Mouse (Mus musculus): ENCODE data around the gene Pkn2. TPM values are rescaled to one million over a fixed set of nuclear protein-coding genes. Genes with fewer than 3 reads are reported as not detected.

Pkn2 gene
- total and polyA plus RNA-seq, 2 experiments from 2014 or later = 23.6 to 25.3 TPM

GRCm38 (mm10) chr3:142749131-142749530 lies 132.7 kb downstream of the Pkn2 start:
- no peaks in the 10 kb centered on the region for H3K36me3 ChIP-seq (ENCODE audit: insufficient read depth, low read length)
- no peak overlapping the region for H3K4me3 ChIP-seq (ENCODE audit: low read length)
- TF ChIP-seq CTCF (IDR thresholded peaks at IDR 0.05; ENCODE audit: low read depth) = no peak
- DNase-seq (ENCODE audit: low spot score) (no peak), ATAC-seq (no peak)
- H3K4me2 ChIP-seq (ENCODE audit: low read depth, low read length) = no peak overlapping the region
- H3K9ac ChIP-seq (replicated peaks; ENCODE audit: low read length) = no peak overlapping the region
- no peaks in the 10 kb centered on the region for H3K4me1 ChIP-seq (ENCODE audit: insufficient read depth, low read length)
- no peak overlapping the region for H3K27ac ChIP-seq
- no peaks in the 10 kb centered on the region for H3K27me3 ChIP-seq (ENCODE audit: insufficient read depth, low read length)
- no peaks in the 10 kb centered on the region for H3K9me3 ChIP-seq (ENCODE audit: low read length)
- WGBS = 87% methylated on average over 16 of the region's 16 CpGs

GRCm38 (mm10) chr3:142747673-142748072 lies 134.1 kb downstream of the Pkn2 start:
- H3K4me2 ChIP-seq (ENCODE audit: low read depth, low read length) = no peak overlapping the region
- no peaks in the 10 kb centered on the region for H3K27me3 ChIP-seq (ENCODE audit: insufficient read depth, low read length)
- TF ChIP-seq CTCF (IDR thresholded peaks at IDR 0.05; ENCODE audit: low read depth) = no peak
- no peak overlapping the region for H3K27ac ChIP-seq
- no peaks in the 10 kb centered on the region for H3K9me3 ChIP-seq (ENCODE audit: low read length)
- H3K4me3 ChIP-seq (ENCODE audit: low read length) = no peak overlapping the region
- ATAC-seq (no peak), DNase-seq (ENCODE audit: low spot score) (no peak)
- 95% methylated on average over 7 of the region's 7 CpGs for WGBS
- H3K4me1 ChIP-seq (ENCODE audit: insufficient read depth, low read length) = no peaks in the 10 kb centered on the region
- no peaks in the 10 kb centered on the region for H3K36me3 ChIP-seq (ENCODE audit: insufficient read depth, low read length)
- H3K9ac ChIP-seq (replicated peaks; ENCODE audit: low read length) = no peak overlapping the region

GRCm38 (mm10) chr3:142745076-142745475 lies 136.7 kb downstream of the Pkn2 start:
- Histone ChIP-seq H3K9ac (replicated peaks; ENCODE audit: low read length) (no peak overlapping the region), H3K4me2 (ENCODE audit: low read depth, low read length) (no peak overlapping the region), H3K27me3 (ENCODE audit: insufficient read depth, low read length) (no peaks in the 10 kb centered on the region), H3K4me1 (ENCODE audit: insufficient read depth, low read length) (no peaks in the 10 kb centered on the region), H3K27ac (no peak overlapping the region), H3K4me3 (ENCODE audit: low read length) (no peak overlapping the region), H3K36me3 (ENCODE audit: insufficient read depth, low read length) (no peaks in the 10 kb centered on the region), H3K9me3 (ENCODE audit: low read length) (no peaks in the 10 kb centered on the region)
- TF ChIP-seq CTCF (IDR thresholded peaks at IDR 0.05; ENCODE audit: low read depth) = no peak
- WGBS = 98% methylated on average over 2 of the region's 2 CpGs
- ATAC-seq (no peak), DNase-seq (ENCODE audit: low spot score) (no peak)

GRCm38 (mm10) chr3:142743973-142744898 lies 137.6 kb downstream of the Pkn2 start:
- Histone ChIP-seq H3K9me3 (ENCODE audit: low read length) (no peaks in the 10 kb centered on the region), H3K36me3 (ENCODE audit: insufficient read depth, low read length) (no peaks in the 10 kb centered on the region), H3K4me2 (ENCODE audit: low read depth, low read length) (no peak overlapping the region), H3K9ac (replicated peaks; ENCODE audit: low read length) (no peak overlapping the region), H3K27me3 (ENCODE audit: insufficient read depth, low read length) (no peaks in the 10 kb centered on the region), H3K27ac (no peak overlapping the region), H3K4me1 (ENCODE audit: insufficient read depth, low read length) (no peaks in the 10 kb centered on the region), H3K4me3 (ENCODE audit: low read length) (no peak overlapping the region)
- TF ChIP-seq CTCF (IDR thresholded peaks at IDR 0.05; ENCODE audit: low read depth) = peak; percentile 89
- peak; percentile 48; the same call in 1 of the 2 replicates for ATAC-seq
- peak; percentile 82 for DNase-seq (ENCODE audit: low spot score)
- WGBS = 64% methylated on average over 21 of the region's 21 CpGs

Other genes starting within 250 kb of the Pkn2 start
- 2.7 and 8.2 TPM in 2 replicates for gene Kyat3, start 181.0 kb downstream of the Pkn2 start, total RNA-seq (2014; rRNA removed)
- gene Kyat3, start 181.0 kb downstream of the Pkn2 start, polyA plus RNA-seq (2015; fragmentation: Nextera tagmentation; extraction: Ambion mirVana) = 8.3 and 9.8 TPM in 2 replicates
- 31.0 and 33.3 TPM in 2 replicates for gene Gtf2b, start 117.0 kb downstream of the Pkn2 start, total RNA-seq (2014; rRNA removed)
- gene Gtf2b, start 117.0 kb downstream of the Pkn2 start, polyA plus RNA-seq (2015; fragmentation: Nextera tagmentation; extraction: Ambion mirVana) = 57.5 and 62.3 TPM in 2 replicates